Mouse (Mus musculus) liver, postnatal 0 days (tissue): ENCODE data around the gene Rec114. TPM values are rescaled to one million over a fixed set of nuclear protein-coding genes. Genes with fewer than 3 reads are reported as not detected.

ENCODE experiments used
- ATAC-seq: fragments of 200-750 bp; cut with Nextera tagmentation; 2 replicates; pipeline ENCODE4 v1.8.0; 2017; ENCODE audit warnings: mild to moderate bottlenecking, moderate library complexity
- DNase-seq: peaks from one replicate; pipeline ENCODE4 v3.0.0-alpha.2; 2016
- H3K27ac ChIP-seq: fragments of 300-500 bp; sonication (generic); 2 replicates; pipeline ENCODE4 v1.5.1; 2014; ENCODE audit warnings: antibody characterized with exemption, moderate library complexity, mild to moderate bottlenecking, low read depth
- H3K27me3 ChIP-seq: fragments of 300-500 bp; sonication (generic); 2 replicates; pipeline ENCODE4 v1.6.1; 2014; ENCODE audit warnings: low read length, control low read depth, mixed read lengths; ENCODE audit not compliant: insufficient read depth
- H3K36me3 ChIP-seq: fragments of 300-500 bp; sonication (generic); replicated peaks from 2 replicates; pipeline ENCODE4 v1.6.1; 2014; ENCODE audit warnings: mild to moderate bottlenecking, control low read depth, low read length, moderate library complexity, mixed read lengths; ENCODE audit not compliant: insufficient read depth
- H3K4me1 ChIP-seq: fragments of 300-500 bp; sonication (generic); 2 replicates; pipeline ENCODE4 v1.6.1; 2014; ENCODE audit warnings: antibody characterized with exemption, mild to moderate bottlenecking, control low read depth; ENCODE audit not compliant: insufficient read depth
- H3K4me2 ChIP-seq: fragments of 300-500 bp; sonication (generic); 2 replicates; pipeline ENCODE4 v1.6.1; 2014; ENCODE audit warnings: low read depth, mild to moderate bottlenecking, low read length, moderate library complexity, mixed read lengths
- H3K4me3 ChIP-seq: fragments of 300-500 bp; sonication (generic); 2 replicates; pipeline ENCODE4 v1.5.1; 2014; ENCODE audit warnings: low read depth, low read length
- H3K9ac ChIP-seq: fragments of 300-500 bp; sonication (generic); replicated peaks from 2 replicates; pipeline ENCODE4 v1.6.1; 2014; ENCODE audit warnings: mild to moderate bottlenecking, moderate library complexity
- H3K9me3 ChIP-seq: fragments of 300-500 bp; sonication (generic); 2 replicates; pipeline ENCODE4 v1.6.1; 2016; ENCODE audit warnings: mild to moderate bottlenecking, control low read depth, low read length, mixed read lengths
- CTCF ChIP-seq: sonication (generic); IDR thresholded peaks from 2 replicates; pipeline ENCODE4 v1.5.1; 2016; ENCODE audit warnings: antibody characterized with exemption, low read depth
- EP300 ChIP-seq: IDR thresholded peaks from 2 replicates; pipeline ENCODE4 v1.6.1; 2016; ENCODE audit warnings: antibody characterized with exemption, low read depth, mild to moderate bottlenecking
- WGBS: fragments of 180-500 bp; shearing (Covaris S2); extraction: QIAGEN DNeasy Blood & Tissue Kit; methylation state at CpG from one replicate; pipeline ENCODE4 v1.1.7; 2014; ENCODE audit not compliant: insufficient replicate concordance; 5-methylcytosine and 5-hydroxymethylcytosine counted together
- polyA plus RNA-seq: library from polyadenylated mRNA; unstranded; fragments of >200 nt; fragmentation: Nextera tagmentation; extraction: Ambion mirVana; gene quantifications from 2 replicates; pipeline ENCODE4 v1.2.1, GENCODE M21; 2015

The Rec114 gene
- polyA plus RNA-seq, 1 experiment from 2014 or later, result 35.1 TPM

DNA sequence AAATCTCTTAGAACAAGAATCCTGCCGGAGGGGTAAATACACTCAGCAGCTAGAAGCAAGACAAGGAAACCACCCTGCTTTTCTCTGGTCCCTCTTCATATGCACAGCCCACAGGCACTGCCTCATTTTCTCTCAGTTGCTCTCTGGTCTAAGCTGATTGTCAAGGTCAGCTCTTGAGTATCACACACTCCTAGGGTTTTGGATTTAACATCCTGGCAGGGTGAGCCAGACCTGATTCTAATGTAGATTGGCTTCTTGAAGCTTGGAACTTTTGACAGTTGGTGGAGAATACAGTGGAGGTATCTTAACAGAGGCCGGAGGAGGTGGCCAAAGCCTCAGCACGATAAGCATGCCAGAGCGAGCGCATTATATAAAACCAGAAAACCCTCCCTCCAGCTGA lies 20.6 kb upstream of the Rec114 start:
- TF ChIP-seq EP300 (no peak), CTCF (no peak)
- Histone ChIP-seq H3K4me1 (no peaks in the 10 kb centered on the region), H3K9ac (no peak overlapping the region), H3K27me3 (no peaks in the 10 kb centered on the region), H3K9me3 (0 out of 2 replicates have a peak, but pooled peaks cover 2% of the 10 kb centered on the region), H3K36me3 (no peaks in the 10 kb centered on the region), H3K4me3 (no peak overlapping the region), H3K4me2 (no peak overlapping the region), H3K27ac (no peak overlapping the region)
- ATAC-seq (no peak), DNase-seq (no peak)
- 90% methylated on average over 5 of the region's 5 CpGs for WGBS

DNA sequence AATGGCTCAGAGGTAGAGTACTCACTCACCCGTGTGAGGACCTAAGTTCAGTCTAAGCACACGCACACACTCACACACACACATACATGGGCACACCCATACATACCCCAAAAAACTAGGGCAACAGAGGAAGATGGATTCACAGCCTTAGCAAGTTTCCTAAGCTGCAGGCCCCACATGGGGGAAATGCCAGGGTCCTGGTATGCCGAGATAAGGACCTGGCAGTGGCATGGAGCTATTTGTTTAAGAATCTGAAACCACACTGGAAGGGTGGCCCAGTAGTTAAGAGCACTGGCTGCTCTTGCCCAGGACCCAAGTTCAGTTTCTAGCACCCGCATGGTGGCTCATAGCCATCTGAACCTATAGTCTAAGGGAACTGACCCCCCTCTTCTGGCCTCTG lies 19.4 kb upstream of the Rec114 start:
- H3K4me3 ChIP-seq, result no peak overlapping the region
- no peaks in the 10 kb centered on the region for H3K27me3 ChIP-seq
- TF ChIP-seq EP300 (no peak), CTCF (no peak)
- ATAC-seq (no peak), DNase-seq (no peak)
- H3K4me2 ChIP-seq, result no peak overlapping the region
- H3K9ac ChIP-seq, result no peak overlapping the region
- H3K27ac ChIP-seq, result no peak overlapping the region
- no peaks in the 10 kb centered on the region for H3K36me3 ChIP-seq
- no peaks in the 10 kb centered on the region for H3K4me1 ChIP-seq
- WGBS, result 66% methylated on average over 4 of the region's 4 CpGs
- H3K9me3 ChIP-seq, result 0 out of 2 replicates have a peak, but pooled peaks cover 2% of the 10 kb centered on the region

DNA sequence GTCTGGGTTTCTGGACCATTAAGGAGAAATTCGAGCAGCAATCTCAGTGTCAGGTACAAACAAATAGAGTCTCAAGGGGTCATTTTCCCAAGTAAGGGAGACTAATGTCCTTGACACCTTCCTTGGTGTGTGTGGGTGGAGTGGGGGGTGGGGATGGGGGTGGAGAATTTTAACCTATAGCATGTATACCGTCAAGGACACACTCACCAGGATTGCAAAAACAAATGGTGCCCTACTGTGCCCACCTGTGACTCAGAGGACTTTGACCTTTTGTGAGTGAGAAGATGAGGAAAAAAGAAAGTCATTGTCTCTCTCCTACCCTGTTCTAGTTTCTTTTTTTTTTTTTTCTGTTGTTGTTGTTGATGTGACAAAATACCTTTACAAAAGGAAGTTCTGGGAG lies 18.3 kb upstream of the Rec114 start:
- H3K9ac ChIP-seq, result no peak overlapping the region
- no peak overlapping the region for H3K4me2 ChIP-seq
- no peaks in the 10 kb centered on the region for H3K4me1 ChIP-seq
- DNase-seq (no peak), ATAC-seq (no peak)
- TF ChIP-seq CTCF (no peak), EP300 (no peak)
- no peak overlapping the region for H3K4me3 ChIP-seq
- WGBS, result 54% methylated on average over 2 of the region's 2 CpGs
- H3K36me3 ChIP-seq, result no peaks in the 10 kb centered on the region
- H3K27ac ChIP-seq, result no peak overlapping the region
- H3K9me3 ChIP-seq, result no peaks in the 10 kb centered on the region
- no peaks in the 10 kb centered on the region for H3K27me3 ChIP-seq

DNA sequence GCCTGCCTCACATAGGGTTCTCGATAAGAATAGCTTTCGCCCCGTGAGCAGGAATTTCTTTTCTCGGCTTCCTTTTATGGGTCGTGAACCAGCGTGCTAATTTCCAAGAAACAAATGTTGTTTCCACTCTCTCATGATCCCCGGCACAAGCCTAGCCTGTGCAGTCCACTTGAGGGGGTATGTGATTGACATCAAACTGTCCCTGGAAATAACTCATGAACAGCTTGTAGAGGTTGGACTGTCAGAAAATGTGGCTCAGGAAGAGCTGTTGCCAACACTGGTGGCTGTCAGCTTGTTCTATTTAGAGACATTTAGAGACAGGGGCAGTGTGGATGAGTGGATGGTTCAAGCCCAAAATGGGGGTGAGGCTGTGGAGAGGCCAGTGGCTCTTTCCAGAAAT lies 15.0 kb upstream of the Rec114 start:
- Histone ChIP-seq H3K27ac (no peak overlapping the region), H3K36me3 (no peaks in the 10 kb centered on the region), H3K4me1 (no peaks in the 10 kb centered on the region), H3K9me3 (no peaks in the 10 kb centered on the region), H3K9ac (no peak overlapping the region), H3K4me3 (no peak overlapping the region), H3K27me3 (no peaks in the 10 kb centered on the region), H3K4me2 (no peak overlapping the region)
- no peak for ATAC-seq
- no peak for DNase-seq
- WGBS, result 81% methylated on average over 7 of the region's 7 CpGs
- TF ChIP-seq CTCF (no peak), EP300 (no peak)

DNA sequence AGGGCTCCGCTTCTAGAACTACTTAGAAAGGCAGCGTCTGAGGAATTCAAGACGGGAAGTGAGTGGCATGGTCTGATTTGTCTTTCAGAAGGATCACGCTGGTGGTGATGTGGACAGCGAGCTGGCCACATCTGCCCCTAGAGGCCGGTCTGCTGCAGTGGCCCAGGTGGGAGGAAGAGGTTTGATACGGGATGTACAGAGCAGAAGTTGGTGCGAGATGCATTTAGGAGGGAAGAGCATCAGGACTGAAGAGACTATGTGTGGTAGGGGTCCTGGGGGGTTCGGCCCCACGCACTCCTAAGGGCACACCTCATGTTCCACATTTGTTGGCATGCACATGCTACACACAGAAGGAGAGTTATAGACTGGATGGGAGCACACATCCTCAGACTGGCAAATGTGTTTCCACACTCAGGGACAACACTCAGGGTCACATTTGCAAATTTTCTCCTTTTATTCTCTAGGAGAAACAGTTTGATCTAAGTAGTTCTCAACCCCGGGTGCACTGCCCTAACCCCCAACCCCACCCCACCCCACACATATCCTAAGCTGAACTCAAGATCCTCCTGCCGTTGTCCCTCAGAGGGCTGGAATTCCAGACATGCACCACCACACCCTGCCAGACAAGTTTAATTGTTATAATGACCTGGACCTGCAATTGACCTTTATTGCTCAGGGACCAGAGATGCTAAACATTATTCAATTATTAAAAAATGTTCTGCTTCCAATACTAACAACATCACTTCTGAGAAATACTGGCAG lies 12.8 kb upstream of the Rec114 start:
- H3K9me3 ChIP-seq, result no peaks in the 10 kb centered on the region
- WGBS, result 71% methylated on average over 12 of the region's 12 CpGs
- H3K27me3 ChIP-seq, result no peaks in the 10 kb centered on the region
- ATAC-seq (no peak), DNase-seq (no peak)
- H3K4me3 ChIP-seq, result no peak overlapping the region
- no peak overlapping the region for H3K9ac ChIP-seq
- H3K36me3 ChIP-seq, result no peaks in the 10 kb centered on the region
- TF ChIP-seq EP300 (no peak), CTCF (0 out of 2 replicates have a peak, but pooled peaks have one; percentile 8)
- H3K27ac ChIP-seq, result no peak overlapping the region
- no peaks in the 10 kb centered on the region for H3K4me1 ChIP-seq
- no peak overlapping the region for H3K4me2 ChIP-seq

DNA sequence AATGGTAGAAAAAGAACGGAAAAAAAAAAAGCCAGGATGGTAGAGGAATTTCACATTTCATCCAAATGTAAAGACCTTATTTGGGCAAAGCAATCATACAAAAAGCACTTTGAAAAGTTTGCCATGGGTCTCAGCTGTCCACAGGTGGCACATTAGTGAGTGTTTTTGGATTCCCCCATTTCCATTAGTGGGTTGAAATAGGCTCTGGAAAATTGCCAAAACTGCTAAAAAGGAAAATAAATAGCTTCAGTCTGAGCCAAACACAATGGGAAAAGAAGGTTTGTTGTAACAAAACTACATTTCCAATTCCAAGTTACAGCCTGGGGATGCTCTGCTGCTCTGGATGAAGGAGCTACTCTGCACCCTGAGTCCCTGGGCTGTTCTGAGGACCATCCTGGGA lies 9.8 kb upstream of the Rec114 start:
- 82% methylated on average over 1 of the region's 1 CpGs for WGBS
- H3K4me1 ChIP-seq, result no peaks in the 10 kb centered on the region
- ATAC-seq, result no peak
- no peak overlapping the region for H3K9ac ChIP-seq
- no peak overlapping the region for H3K4me3 ChIP-seq
- H3K4me2 ChIP-seq, result no peak overlapping the region
- H3K27ac ChIP-seq, result no peak overlapping the region
- TF ChIP-seq CTCF, result no peak
- no peak for TF ChIP-seq EP300
- H3K27me3 ChIP-seq, result no peaks in the 10 kb centered on the region
- H3K9me3 ChIP-seq, result no peaks in the 10 kb centered on the region
- DNase-seq, result no peak
- no peaks in the 10 kb centered on the region for H3K36me3 ChIP-seq
